Mouse (Mus musculus) kidney, postnatal 36 days (tissue): ENCODE results near the gene Map2k4.

ENCODE experiments used
- DNase-seq, 2 experiments: peaks; one replicate each; pipeline ENCODE4 v3.0.0; 2021 to 2022; ENCODE audit warnings: mixed read lengths in 2 of 2

Map2k4 gene

GRCm38 (mm10) chr11:65773535-65773934 lies 14.6 kb downstream of the Map2k4 start:
- DNase-seq: no peak

GRCm38 (mm10) chr11:65771546-65771945 lies 16.6 kb downstream of the Map2k4 start:
- no peak for DNase-seq

- no peak for DNase-seq
These were observed 18.1 kb downstream of the Map2k4 start for GRCm38 (mm10) chr11:65769990-65770389.

GRCm38 (mm10) chr11:65768445-65768844 lies 19.7 kb downstream of the Map2k4 start:
- no peak for DNase-seq

GRCm38 (mm10) chr11:65760912-65761311 lies 27.2 kb downstream of the Map2k4 start:
- DNase-seq: no peak

- DNase-seq: no peak
These were observed 28.7 kb downstream of the Map2k4 start for GRCm38 (mm10) chr11:65759350-65759749.

GRCm38 (mm10) chr11:65754161-65754560 lies 33.9 kb downstream of the Map2k4 start:
- DNase-seq: peak in 1 of 2 experiments; percentile 57

- DNase-seq: no peak
These were observed 34.5 kb downstream of the Map2k4 start for GRCm38 (mm10) chr11:65753593-65753992.

- DNase-seq: no peak
These were observed 37.6 kb downstream of the Map2k4 start for GRCm38 (mm10) chr11:65750546-65750945.

GRCm38 (mm10) chr11:65747433-65747832 lies 40.7 kb downstream of the Map2k4 start:
- no peak for DNase-seq

- DNase-seq: peak in 1 of 2 experiments; percentile 12
These were observed 42.3 kb downstream of the Map2k4 start for GRCm38 (mm10) chr11:65745707-65746333.

- no peak for DNase-seq
These were observed 44.2 kb downstream of the Map2k4 start for GRCm38 (mm10) chr11:65743866-65744265.

GRCm38 (mm10) chr11:65740811-65741210 lies 47.3 kb downstream of the Map2k4 start:
- no peak for DNase-seq

- DNase-seq: no peak
These were observed 47.7 kb downstream of the Map2k4 start for GRCm38 (mm10) chr11:65740390-65740789.

GRCm38 (mm10) chr11:65739880-65740279 lies 48.2 kb downstream of the Map2k4 start:
- DNase-seq: no peak

GRCm38 (mm10) chr11:65734656-65735055 lies 53.4 kb downstream of the Map2k4 start:
- peak; percentile 36 to 48 for DNase-seq

- no peak for DNase-seq
These were observed 58.4 kb downstream of the Map2k4 start for GRCm38 (mm10) chr11:65729623-65730217.

GRCm38 (mm10) chr11:65728906-65729305 lies 59.2 kb downstream of the Map2k4 start:
- DNase-seq: no peak

- no peak for DNase-seq
These were observed 64.4 kb downstream of the Map2k4 start for GRCm38 (mm10) chr11:65723715-65724114.

- DNase-seq: no peak
These were observed 66.5 kb downstream of the Map2k4 start for GRCm38 (mm10) chr11:65721615-65722014.

GRCm38 (mm10) chr11:65719960-65720359 lies 68.1 kb downstream of the Map2k4 start:
- DNase-seq: no peak

- no peak for DNase-seq
These were observed 74.3 kb downstream of the Map2k4 start for GRCm38 (mm10) chr11:65713830-65714229.

GRCm38 (mm10) chr11:65712754-65713306 lies 75.3 kb downstream of the Map2k4 start:
- peak in 1 of 2 experiments; percentile 11 for DNase-seq

GRCm38 (mm10) chr11:65706784-65707183 lies 81.3 kb downstream of the Map2k4 start:
- no peak for DNase-seq
